Mouse (Mus musculus) megakaryocyte, embryonic 14.5 days (primary cell): Measurements from ENCODE around the gene Cactin. TPM values are rescaled to one million over a fixed set of nuclear protein-coding genes. Genes with fewer than 3 reads are reported as not detected.

Source experiments
- H3K27me3 ChIP-seq: replicated peaks from 2 replicates; pipeline ENCODE3; 2012; ENCODE audit warnings: inconsistent platforms
- H3K36me3 ChIP-seq: replicated peaks from 2 replicates; pipeline ENCODE3; 2012; ENCODE audit warnings: low read length, inconsistent platforms, mixed read lengths
- H3K4me1 ChIP-seq: 2 replicates; pipeline ENCODE4 v1.6.1; 2012; ENCODE audit warnings: inconsistent platforms
- H3K4me3 ChIP-seq: replicated peaks from 2 replicates; pipeline ENCODE3; 2012; ENCODE audit warnings: moderate library complexity, mild to moderate bottlenecking, inconsistent platforms
- H3K9me3 ChIP-seq: 2 replicates; pipeline ENCODE4 v1.6.1; 2012; ENCODE audit warnings: inconsistent platforms
- FLI1 ChIP-seq: IDR thresholded peaks from 2 replicates; pipeline ENCODE4 v1.6.1; 2012; ENCODE audit warnings: low read length, inconsistent platforms, mixed read lengths
- GATA1 ChIP-seq: IDR thresholded peaks from 3 replicates; pipeline ENCODE4 v1.6.1; 2012; ENCODE audit warnings: mixed read lengths, low read length, inconsistent platforms, borderline replicate concordance
- polyA plus RNA-seq: library from polyadenylated mRNA; stranded (reverse); fragments of >175 nt; gene quantifications from 2 replicates; pipeline ENCODE4 v1.2.3, GENCODE M21; 2012; ENCODE audit warnings: low replicate concordance; ENCODE audit not compliant: insufficient read depth

Gene Cactin
- polyA plus RNA-seq, 1 experiment: 78.5 TPM

- peak overlapping the region; percentile 93 for H3K4me3 ChIP-seq
- TF ChIP-seq FLI1 (no peak), GATA1 (no peak)
- no peaks in the 10 kb centered on the region for H3K27me3 ChIP-seq
- H3K9me3 ChIP-seq: no peaks in the 10 kb centered on the region
- peaks cover 87% of the 10 kb centered on the region for H3K4me1 ChIP-seq
- peaks cover 75% of the 10 kb centered on the region for H3K36me3 ChIP-seq
Observed at GRCm38 (mm10) chr10:81303761-81304160, 17.1 kb upstream of the Cactin start.

GRCm38 (mm10) chr10:81304597-81305238, 16.2 kb upstream of the Cactin start:
- Histone ChIP-seq H3K4me3 (peak overlapping the region; percentile 67), H3K4me1 (peaks cover 87% of the 10 kb centered on the region), H3K36me3 (peaks cover 76% of the 10 kb centered on the region), H3K9me3 (no peaks in the 10 kb centered on the region), H3K27me3 (no peaks in the 10 kb centered on the region)
- no peak for TF ChIP-seq GATA1

- peaks cover 76% of the 10 kb centered on the region for H3K36me3 ChIP-seq
- H3K4me3 ChIP-seq: no peak overlapping the region
- H3K4me1 ChIP-seq: peaks cover 81% of the 10 kb centered on the region
- H3K27me3 ChIP-seq: no peaks in the 10 kb centered on the region
- no peaks in the 10 kb centered on the region for H3K9me3 ChIP-seq
- TF ChIP-seq GATA1 (no peak), FLI1 (no peak)
Observed at GRCm38 (mm10) chr10:81305663-81306062, 15.2 kb upstream of the Cactin start.

DNA sequence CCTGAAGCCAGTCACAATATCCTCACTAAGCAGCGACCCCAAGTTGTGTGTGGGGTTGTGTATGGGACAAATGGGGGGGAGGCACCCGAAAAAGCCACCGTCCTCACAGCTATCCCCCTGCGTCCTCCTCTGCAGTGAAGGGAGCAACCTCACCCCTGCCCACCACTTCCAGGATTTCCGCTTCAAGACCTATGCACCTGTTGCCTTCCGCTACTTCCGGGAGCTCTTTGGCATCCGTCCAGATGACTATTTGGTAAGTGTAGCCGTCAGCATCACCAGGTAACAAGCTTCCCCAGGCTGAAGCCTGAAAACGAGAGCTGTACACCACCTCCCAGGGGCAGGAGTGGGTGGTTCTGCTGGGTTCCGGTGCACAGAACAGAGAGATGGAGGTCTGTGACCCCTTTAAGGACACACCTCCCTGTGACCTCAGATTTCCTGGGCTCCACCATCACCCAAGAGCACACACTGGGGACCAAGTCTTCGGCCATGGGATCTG, 14.7 kb upstream of the Cactin start:
- H3K36me3 ChIP-seq: peaks cover 76% of the 10 kb centered on the region
- H3K9me3 ChIP-seq: no peaks in the 10 kb centered on the region
- H3K27me3 ChIP-seq: no peaks in the 10 kb centered on the region
- TF ChIP-seq GATA1 (no peak), FLI1 (no peak)
- no peak overlapping the region for H3K4me3 ChIP-seq
- H3K4me1 ChIP-seq: peaks cover 76% of the 10 kb centered on the region

- Histone ChIP-seq H3K4me1 (peaks cover 70% of the 10 kb centered on the region), H3K4me3 (no peak overlapping the region), H3K27me3 (no peaks in the 10 kb centered on the region), H3K36me3 (peaks cover 76% of the 10 kb centered on the region), H3K9me3 (no peaks in the 10 kb centered on the region)
- TF ChIP-seq FLI1: no peak
- no peak for TF ChIP-seq GATA1
Observed at GRCm38 (mm10) chr10:81306837-81307682, 13.8 kb upstream of the Cactin start.

- no peak for TF ChIP-seq GATA1
- no peak for TF ChIP-seq FLI1
- H3K9me3 ChIP-seq: no peaks in the 10 kb centered on the region
- no peak overlapping the region for H3K4me3 ChIP-seq
- peaks cover 64% of the 10 kb centered on the region for H3K4me1 ChIP-seq
- H3K27me3 ChIP-seq: no peaks in the 10 kb centered on the region
- peaks cover 97% of the 10 kb centered on the region for H3K36me3 ChIP-seq
Observed at GRCm38 (mm10) chr10:81309571-81309970, 11.3 kb upstream of the Cactin start.

GRCm38 (mm10) chr10:81313581-81313980, 7.3 kb upstream of the Cactin start:
- TF ChIP-seq FLI1 (no peak), GATA1 (no peak)
- no peaks in the 10 kb centered on the region for H3K27me3 ChIP-seq
- no peaks in the 10 kb centered on the region for H3K9me3 ChIP-seq
- no peak overlapping the region for H3K4me3 ChIP-seq
- peaks cover 100% of the 10 kb centered on the region for H3K36me3 ChIP-seq
- H3K4me1 ChIP-seq: peaks cover 74% of the 10 kb centered on the region

DNA sequence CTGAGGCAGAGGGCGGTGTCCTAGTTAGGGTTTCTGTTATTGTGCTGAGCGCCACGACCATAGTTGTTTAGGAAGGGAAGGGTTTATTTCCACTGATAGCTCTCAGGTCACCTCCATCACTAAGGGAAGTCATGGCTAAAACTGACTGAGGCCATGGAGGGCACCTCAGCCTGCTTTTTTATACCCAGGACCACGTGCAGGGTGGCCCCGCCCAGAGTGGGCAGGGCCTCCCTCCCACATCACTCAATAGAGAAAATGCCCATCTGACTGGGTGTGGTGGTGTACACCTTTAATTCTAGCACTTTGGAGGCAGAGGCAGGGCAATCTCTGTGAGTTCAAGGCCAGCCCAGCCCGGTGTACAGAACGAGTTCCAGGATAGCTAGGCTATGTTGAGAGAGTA, 6.7 kb upstream of the Cactin start:
- TF ChIP-seq GATA1 (no peak), FLI1 (no peak)
- Histone ChIP-seq H3K4me1 (peaks cover 75% of the 10 kb centered on the region), H3K4me3 (no peak overlapping the region), H3K36me3 (peaks cover 100% of the 10 kb centered on the region), H3K9me3 (no peaks in the 10 kb centered on the region), H3K27me3 (no peaks in the 10 kb centered on the region)

DNA sequence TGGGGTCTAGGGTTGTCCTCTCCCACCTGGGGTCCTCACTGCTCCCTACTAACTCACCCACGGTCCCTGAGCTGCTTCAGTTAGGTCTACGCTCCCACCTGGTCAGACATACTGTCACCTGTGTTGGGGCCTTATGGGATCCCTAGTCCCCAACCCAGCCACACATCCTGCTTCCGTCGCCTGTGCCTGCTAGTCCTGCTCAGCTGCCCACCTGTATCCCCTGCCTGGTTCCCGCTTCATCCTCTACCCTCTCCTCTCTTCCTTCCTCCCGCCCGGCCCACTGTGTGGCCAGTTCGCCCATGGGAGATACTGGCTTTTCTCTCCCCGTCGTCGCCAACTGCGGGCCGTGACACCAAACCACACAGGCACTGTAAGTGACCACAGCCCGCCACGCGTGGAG, 5.3 kb upstream of the Cactin start:
- Histone ChIP-seq H3K9me3 (no peaks in the 10 kb centered on the region), H3K4me3 (no peak overlapping the region), H3K4me1 (peaks cover 75% of the 10 kb centered on the region), H3K36me3 (peaks cover 86% of the 10 kb centered on the region), H3K27me3 (no peaks in the 10 kb centered on the region)
- TF ChIP-seq GATA1 (no peak), FLI1 (no peak)

DNA sequence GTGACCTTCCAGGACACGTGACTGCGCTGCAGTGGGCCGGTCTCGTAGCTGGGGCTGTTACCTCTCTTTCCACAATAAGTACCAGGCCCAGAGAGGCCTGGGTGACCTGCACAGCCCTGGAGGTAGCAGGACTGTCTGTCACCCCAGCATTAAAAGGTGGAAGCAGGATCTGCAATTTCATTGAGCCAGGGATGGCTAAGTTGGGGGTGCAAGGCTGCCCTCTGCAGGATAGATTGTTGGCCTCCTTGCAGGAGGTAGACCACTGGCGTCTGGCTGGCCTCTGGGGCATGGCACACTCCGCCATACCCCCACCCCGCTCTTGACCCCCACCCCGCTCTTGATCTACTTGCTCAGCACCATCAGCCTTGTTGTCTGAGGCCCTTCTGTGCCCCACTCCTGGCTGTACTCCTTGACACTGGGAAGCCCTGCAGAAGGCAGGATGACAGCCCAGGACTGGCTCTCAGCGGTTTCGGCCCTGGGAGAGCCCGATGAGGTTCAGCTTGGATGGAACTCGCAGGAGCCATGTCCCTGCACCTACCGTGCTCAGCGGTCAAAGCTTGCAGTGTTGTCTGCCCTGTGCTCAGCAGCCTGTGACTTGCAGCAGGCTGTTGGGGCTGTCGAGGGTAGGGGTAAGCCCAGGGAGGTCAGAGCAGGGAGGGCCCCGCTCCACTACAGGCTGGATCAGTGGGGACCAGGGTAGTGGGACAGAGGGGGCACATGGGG, 4.4 kb upstream of the Cactin start:
- H3K4me3 ChIP-seq: no peak overlapping the region
- no peak for TF ChIP-seq GATA1
- TF ChIP-seq FLI1: no peak
- H3K36me3 ChIP-seq: peaks cover 77% of the 10 kb centered on the region
- H3K4me1 ChIP-seq: peaks cover 76% of the 10 kb centered on the region
- H3K27me3 ChIP-seq: no peaks in the 10 kb centered on the region
- no peaks in the 10 kb centered on the region for H3K9me3 ChIP-seq
